Mouse (Mus musculus) ES-E14 (cell line): ENCODE results near the gene Dennd1a. TPM values are rescaled to one million over a fixed set of nuclear protein-coding genes. Genes with fewer than 3 reads are reported as not detected.

ENCODE experiments used
- DNase-seq: peaks from one replicate; pipeline ENCODE4 v3.0.0-alpha.2; 2013; ENCODE audit warnings: low read depth, low spot score
- H3K27ac ChIP-seq: 2 replicates; pipeline ENCODE4 v1.5.1; 2012; ENCODE audit warnings: low read depth, mild to moderate bottlenecking, low read length, moderate library complexity, mixed read lengths; ENCODE audit not compliant: poor library complexity, insufficient read depth, severe bottlenecking
- H3K36me3 ChIP-seq: 2 replicates; pipeline ENCODE4 v1.6.1; 2012; ENCODE audit warnings: mild to moderate bottlenecking, low read length, moderate library complexity, mixed read lengths; ENCODE audit not compliant: control insufficient read depth, poor library complexity, insufficient read depth, severe bottlenecking
- H3K4me1 ChIP-seq, 2 experiments: fragments of 150-350 bp in 1 of 2; sonication (generic) in 1 of 2; 2 replicates each; pipeline ENCODE4 v1.6.1; 2012; ENCODE audit warnings: low read length in 2 of 2, mild to moderate bottlenecking in 1 of 2, mixed read lengths in 1 of 2; ENCODE audit not compliant: control insufficient read depth in 2 of 2, insufficient read depth in 2 of 2, poor library complexity in 1 of 2
- H3K4me3 ChIP-seq, 2 experiments: fragments of 150-350 bp in 1 of 2; sonication (generic) in 1 of 2; 2 replicates each; pipeline ENCODE4 v1.5.1; 2012; ENCODE audit warnings: low read length in 2 of 2, low read depth in 1 of 2, mild to moderate bottlenecking in 1 of 2, mixed read lengths in 1 of 2; ENCODE audit not compliant: insufficient read depth in 1 of 2, poor library complexity in 1 of 2, severe bottlenecking in 1 of 2
- H3K9ac ChIP-seq: 2 replicates; pipeline ENCODE4 v1.6.1; 2012; ENCODE audit warnings: low read depth, mild to moderate bottlenecking, low read length, mixed read lengths; ENCODE audit not compliant: poor library complexity, insufficient read depth, severe bottlenecking
- H3K9me3 ChIP-seq: fragments of 150-350 bp; sonication (generic); 2 replicates; pipeline ENCODE4 v1.6.1; 2012; ENCODE audit warnings: low read depth, mild to moderate bottlenecking, low read length; ENCODE audit not compliant: control insufficient read depth, insufficient read depth
- CHD2 ChIP-seq: IDR thresholded peaks from 2 replicates; pipeline ENCODE4 v1.6.1; 2014; ENCODE audit warnings: mild to moderate bottlenecking, low read depth, low read length, inconsistent platforms
- HCFC1 ChIP-seq: IDR thresholded peaks from 2 replicates; pipeline ENCODE4 v1.6.1; 2012; ENCODE audit warnings: low read length, inconsistent platforms, borderline replicate concordance; ENCODE audit not compliant: insufficient read depth
- MAFK ChIP-seq: IDR thresholded peaks from 2 replicates; pipeline ENCODE4 v1.6.1; 2014; ENCODE audit warnings: mild to moderate bottlenecking, low read depth, low read length, inconsistent platforms; ENCODE audit not compliant: insufficient read depth
- ZC3H11A ChIP-seq: IDR thresholded peaks from 2 replicates; pipeline ENCODE4 v1.6.1; 2012; ENCODE audit warnings: low read depth, mild to moderate bottlenecking, inconsistent platforms, low read length, borderline replicate concordance
- ZNF384 ChIP-seq: IDR thresholded peaks from 2 replicates; pipeline ENCODE4 v1.6.1; 2012; ENCODE audit warnings: low read depth, low read length, inconsistent platforms
- in situ Hi-C, 2 experiments: fragments of 600-800 bp; cut with MboI; formaldehyde crosslinking; loops; one replicate each; pipeline ENCODE4 v1.15.1; 2025; ENCODE audit warnings: low sequenced_read_pairs in 2 of 2, inconsistent platforms in 1 of 2; ENCODE audit not compliant: unreplicated experiment in 2 of 2
- total RNA-seq: library from RNA; depleted of rRNA; stranded (reverse); fragments of 300-350 nt; gene quantifications from 2 replicates; pipeline ENCODE4 v1.2.3, GENCODE M21; 2012

Gene Dennd1a
- total RNA-seq, 1 experiment = 6.5 TPM

DNA sequence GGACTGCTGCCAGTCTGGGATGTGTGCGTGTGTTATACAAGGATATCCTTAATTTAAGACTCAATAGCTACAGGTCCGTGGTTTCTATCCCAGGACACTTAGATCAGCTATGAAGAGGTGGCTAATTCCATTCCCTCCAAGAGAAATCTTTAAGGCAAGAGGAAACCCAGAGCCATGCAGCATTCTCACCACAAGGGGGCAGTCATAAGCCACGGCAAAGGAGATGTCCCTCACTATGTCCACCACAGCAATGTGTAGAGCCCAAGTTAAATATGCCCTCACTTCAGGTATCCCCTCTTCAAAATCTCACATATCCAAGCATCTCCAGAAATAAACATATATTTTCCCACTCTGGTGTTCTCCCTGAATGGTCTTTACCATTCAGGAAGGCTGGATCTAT, 471.5 kb downstream of the Dennd1a start:
- TF ChIP-seq CHD2 = no peak
- peak; percentile 73; the same call in 1 of the 2 replicates for TF ChIP-seq ZC3H11A
- in situ Hi-C loops = no loop called here

DNA sequence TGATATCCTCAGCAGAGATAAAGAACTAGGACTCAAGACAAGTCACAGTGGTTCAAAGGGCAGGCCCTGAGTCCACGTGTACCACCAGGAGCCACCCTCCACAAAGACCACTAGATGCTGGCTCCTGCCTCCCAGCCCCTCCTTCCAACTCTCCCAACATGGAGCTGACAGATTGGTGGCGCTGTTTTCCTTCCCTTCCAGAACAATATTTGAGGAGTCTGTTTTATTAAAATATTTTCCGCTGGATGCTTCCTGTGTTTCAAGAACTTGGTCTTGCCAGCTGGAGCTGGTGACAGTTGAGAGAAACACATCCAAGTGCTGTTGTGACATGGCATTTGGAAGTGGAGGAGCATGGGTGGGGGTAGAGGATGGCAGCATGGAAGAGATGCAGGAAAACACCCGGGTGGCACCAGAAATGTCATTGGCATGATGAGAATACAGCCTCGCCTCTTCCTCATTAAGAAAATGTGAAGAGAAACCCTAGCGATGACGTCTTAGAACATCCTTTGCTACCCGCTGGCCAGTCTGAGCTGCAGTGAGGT, 472.3 kb downstream of the Dennd1a start:
- Histone ChIP-seq H3K4me3 (no peak overlapping the region), H3K27ac (no peak overlapping the region), H3K36me3 (no peaks in the 10 kb centered on the region), H3K4me1 (no peaks in the 10 kb centered on the region), H3K9me3 (no peaks in the 10 kb centered on the region), H3K9ac (no peak overlapping the region)
- no peak for TF ChIP-seq CHD2
- no peak for TF ChIP-seq MAFK
- no peak for TF ChIP-seq ZNF384
- TF ChIP-seq ZC3H11A = no peak
- no peak for TF ChIP-seq HCFC1
- DNase-seq = no peak
- in situ Hi-C loops = no loop called here

More for the DNA sequence above, 471.5 kb downstream of the Dennd1a start:
- no peak overlapping the region for H3K27ac ChIP-seq
- no peaks in the 10 kb centered on the region for H3K4me1 ChIP-seq
- no peak overlapping the region for H3K4me3 ChIP-seq
- no peaks in the 10 kb centered on the region for H3K36me3 ChIP-seq
- peak; percentile 52 for DNase-seq
- H3K9ac ChIP-seq = no peak overlapping the region
- no peaks in the 10 kb centered on the region; the same call in 1 of the 2 replicates for H3K9me3 ChIP-seq

DNA sequence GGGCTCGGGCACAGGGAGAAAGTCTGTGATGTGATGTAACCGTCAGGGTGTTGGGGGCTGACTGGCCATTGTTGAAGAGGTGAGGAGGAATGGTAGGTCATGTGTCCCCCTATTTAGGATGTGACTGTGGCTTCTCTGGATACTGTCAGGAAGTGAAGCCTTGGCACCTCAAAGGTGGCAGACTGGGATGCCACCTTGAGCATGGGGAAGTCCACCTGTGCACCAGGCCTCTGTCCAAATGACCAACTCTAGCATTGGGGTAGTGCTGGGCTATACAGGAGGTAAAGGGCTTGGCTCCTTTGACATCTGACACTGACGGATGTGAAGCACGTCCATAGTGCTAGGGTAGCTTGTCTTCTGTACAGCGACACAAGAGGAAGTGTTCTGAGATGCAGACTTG, 474.8 kb downstream of the Dennd1a start:
- H3K36me3 ChIP-seq = no peaks in the 10 kb centered on the region
- no peaks in the 10 kb centered on the region for H3K9me3 ChIP-seq
- DNase-seq = no peak
- H3K4me3 ChIP-seq = no peak overlapping the region
- TF ChIP-seq ZNF384 (no peak), MAFK (no peak), ZC3H11A (no peak)
- no peak overlapping the region for H3K9ac ChIP-seq
- in situ Hi-C loops = no loop called here
- no peaks in the 10 kb centered on the region for H3K4me1 ChIP-seq
- H3K27ac ChIP-seq = no peak overlapping the region

DNA sequence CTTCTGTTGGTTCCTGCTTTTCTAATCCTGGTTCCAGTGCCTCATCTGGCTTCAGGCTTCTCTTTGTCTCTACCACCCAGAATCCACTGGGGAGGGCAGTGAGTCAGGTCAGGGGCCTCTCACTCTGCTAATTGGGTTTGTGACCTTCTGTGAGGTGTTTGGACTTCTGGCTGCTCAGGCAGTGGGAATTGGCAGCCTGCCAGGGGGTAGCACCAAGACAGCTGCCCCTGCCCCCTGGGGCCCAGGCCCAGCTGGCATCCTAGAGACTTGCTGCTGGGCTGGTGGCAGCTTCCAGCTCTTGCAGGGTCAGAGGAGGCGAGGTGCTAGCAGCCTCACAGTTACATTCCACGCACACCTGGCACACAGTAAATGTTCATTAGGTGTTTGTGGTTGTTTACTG, 475.5 kb downstream of the Dennd1a start:
- H3K9ac ChIP-seq = no peak overlapping the region
- in situ Hi-C loops = no loop called here
- no peak overlapping the region for H3K4me3 ChIP-seq
- TF ChIP-seq MAFK = no peak
- no peak for DNase-seq
- no peaks in the 10 kb centered on the region for H3K36me3 ChIP-seq
- H3K9me3 ChIP-seq = no peaks in the 10 kb centered on the region
- no peaks in the 10 kb centered on the region for H3K4me1 ChIP-seq
- H3K27ac ChIP-seq = no peak overlapping the region

DNA sequence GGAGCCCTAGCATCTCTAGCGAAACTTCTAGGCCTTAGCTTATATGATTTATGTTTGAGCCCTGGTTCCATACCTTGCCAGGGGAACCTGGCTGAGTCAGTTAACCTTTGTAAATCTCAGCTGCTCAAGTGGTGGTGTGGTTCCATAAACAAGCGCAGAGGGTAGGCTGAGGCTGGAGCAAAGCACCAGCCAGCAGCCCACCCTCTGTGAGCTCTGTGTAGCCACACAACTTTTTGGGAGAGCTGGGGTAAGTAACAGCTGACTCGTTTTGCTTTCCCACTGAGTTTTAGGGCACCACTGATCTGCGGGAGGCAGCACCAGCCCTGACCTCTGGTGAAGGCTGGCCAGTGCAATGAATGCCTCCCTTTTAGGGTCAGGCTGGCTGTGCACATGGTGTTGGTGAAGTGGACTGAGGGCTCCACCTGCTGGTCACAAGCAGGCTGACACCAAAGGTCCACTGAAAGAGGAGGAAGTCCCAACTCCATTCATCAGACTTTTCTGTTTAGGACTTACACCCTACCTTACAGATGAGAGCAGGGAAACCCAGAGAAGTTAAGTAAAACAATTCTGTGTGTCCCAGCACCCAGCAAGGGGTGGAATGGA, 484.5 kb downstream of the Dennd1a start:
- Histone ChIP-seq H3K9ac (no peak overlapping the region), H3K36me3 (no peaks in the 10 kb centered on the region), H3K9me3 (no peaks in the 10 kb centered on the region), H3K4me1 (no peaks in the 10 kb centered on the region), H3K4me3 (no peak overlapping the region), H3K27ac (no peak overlapping the region)
- in situ Hi-C loops = no loop called here
- no peak for DNase-seq
- TF ChIP-seq CHD2 (no peak), ZC3H11A (peak; percentile 73; the same call in 1 of the 2 replicates)
